Mouse (Mus musculus): ENCODE measurements around the gene Cd209a.

- TF ChIP-seq FLI1 (IDR thresholded peaks at IDR 0.05; ENCODE audit: low read length) (no peak), GATA1 (IDR thresholded peaks at IDR 0.05; ENCODE audit: borderline replicate concordance, low read length) (no peak)
These were observed 41.2 kb downstream of the Cd209a start for GRCm38 (mm10) chr8:3707611-3708010.

Data from megakaryocyte, embryonic 14.5 days (primary cell).